In the genomic region with DNA sequence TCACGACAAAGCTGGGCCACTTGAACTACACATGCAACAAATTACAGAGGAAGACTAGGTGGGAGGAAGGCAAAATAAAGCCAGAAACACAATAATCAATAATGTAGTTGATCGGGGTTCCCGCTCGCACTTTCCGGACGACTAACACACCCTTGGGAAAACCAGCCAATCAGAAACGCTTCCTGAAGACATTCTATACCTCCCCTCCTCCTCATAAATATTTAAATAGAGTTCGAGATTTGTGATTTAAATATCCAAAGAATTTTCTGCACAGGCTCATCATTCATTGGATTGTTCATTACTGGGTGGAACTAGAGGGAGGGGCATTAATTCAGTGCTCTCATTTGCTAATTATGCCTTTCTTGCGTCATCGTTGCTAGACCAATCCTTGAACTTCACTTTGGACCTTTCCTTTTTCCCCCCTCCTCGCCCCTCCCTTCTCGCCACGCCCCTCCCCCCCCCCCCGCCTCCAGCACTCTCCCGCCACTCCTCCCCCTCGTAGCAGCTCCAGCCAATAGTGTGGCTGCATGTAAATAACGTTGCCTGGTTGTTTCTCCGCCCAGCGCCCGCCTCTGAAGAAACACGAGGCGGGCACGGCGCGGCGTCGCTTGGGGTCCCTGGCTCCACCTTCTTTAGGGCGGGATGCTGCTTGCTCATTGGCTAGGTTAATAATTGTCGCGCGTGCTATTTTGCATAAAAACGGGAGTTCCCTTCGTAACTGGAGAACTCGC, we compare ENCODE assay signal across 8 mouse cellular contexts.
DNase-seq lines count a peak whose midpoint lies in the region; ATAC-seq and TF ChIP-seq lines count a peak whose summit lies in the region.

No protein-coding gene starts in this region.

- H3K9me3 ChIP-seq in embryonic facial prominence, embryonic 11.5 days (replicated peaks; ENCODE audit: control insufficient read depth, low read length), result no peaks in the 10 kb centered on the region
- no peaks in the 10 kb centered on the region for H3K9me3 ChIP-seq in lung, embryonic 16.5 days (ENCODE audit: control insufficient read depth, low read length)

- H3K4me3 ChIP-seq in embryonic facial prominence, embryonic 11.5 days (ENCODE audit: low read depth, low read length), result peak overlapping the region; percentile 9; the same call in 1 of the 2 replicates
- peak overlapping the region; percentile 32 for H3K4me3 ChIP-seq in heart, adult 2 months
- H3K4me3 ChIP-seq in lung, embryonic 16.5 days (ENCODE audit: low read length), result peak overlapping the region; percentile 44

- peak; percentile 97 for ATAC-seq in embryonic facial prominence, embryonic 11.5 days (replicated peaks; ENCODE audit: insufficient number of reproducible peaks, low FRiP score, low TSS enrichment, low read depth)
- peak; percentile 99 for ATAC-seq in lung, embryonic 16.5 days (ENCODE audit: low read depth)
- ATAC-seq in neutrophil, adult 5-6 weeks (ENCODE audit: extremely low read depth, insufficient number of reproducible peaks, low FRiP score, poor library complexity, severe bottlenecking), result peak; percentile 53

- no peak overlapping the region for H3K27ac ChIP-seq in embryonic facial prominence, embryonic 11.5 days (replicated peaks; ENCODE audit: low read depth, low read length)
- 0 out of 2 replicates have a peak overlapping the region, but pooled peaks have one; percentile 7 for H3K27ac ChIP-seq in heart, adult 2 months
- no peak overlapping the region for H3K27ac ChIP-seq in lung, embryonic 16.5 days (ENCODE audit: low read length)

- TF ChIP-seq EP300 in heart, adult 2 months (IDR thresholded peaks at IDR 0.05; ENCODE audit: insufficient read depth, low read depth, low read length), result no peak

- DNase-seq in right cerebral cortex, postnatal 14 days, result peak; percentile 46
- no peak for DNase-seq in right cerebral cortex, adult 2 months (ENCODE audit: low spot score in 2 of 2)
- peak; percentile 99 for DNase-seq in embryonic facial prominence, embryonic 11.5 days (ENCODE audit: low spot score)
- DNase-seq in heart, adult 2 months, result peak; percentile 85
- peak; percentile 77 for DNase-seq in kidney, adult 11 months
- peak; percentile 91 to 93 for DNase-seq in urinary bladder, postnatal 4 days (ENCODE audit: low spot score in 2 of 2)

- TF ChIP-seq CTCF in heart, adult 2 months (IDR thresholded peaks at IDR 0.05), result no peak

- intact Hi-C loops in heart, adult 2 months (cut with DNase I), result loop anchor here (2.0 to 10.0 kb wide), 2 partner anchors 1537 to 1961 kb away; partner anchors contain the start of gene Tax1bp1

- H3K79me2 ChIP-seq in heart, adult 2 months (replicated peaks; ENCODE audit: control insufficient read depth, insufficient read depth, low read length), result no peaks in the 10 kb centered on the region

- TF ChIP-seq POLR2A in heart, adult 2 months (IDR thresholded peaks at IDR 0.05; ENCODE audit: insufficient read depth, low read depth, low read length), result no peak

- H3K4me2 ChIP-seq in embryonic facial prominence, embryonic 11.5 days (ENCODE audit: low read depth, low read length), result peak overlapping the region; percentile 10; the same call in 1 of the 2 replicates
- H3K4me2 ChIP-seq in lung, embryonic 16.5 days (ENCODE audit: low read depth, low read length), result peak overlapping the region; percentile 58

- peaks cover 2% of the 10 kb centered on the region; the same call in 1 of the 2 replicates for H3K4me1 ChIP-seq in embryonic facial prominence, embryonic 11.5 days (ENCODE audit: control insufficient read depth, insufficient read depth, low read length)
- H3K4me1 ChIP-seq in heart, adult 2 months (ENCODE audit: control insufficient read depth, insufficient read depth, low read length), result no peaks in the 10 kb centered on the region
- peaks cover 4% of the 10 kb centered on the region; the same call in 1 of the 2 replicates for H3K4me1 ChIP-seq in lung, embryonic 16.5 days (replicated peaks; ENCODE audit: control insufficient read depth, insufficient read depth, low read length)

- no peak overlapping the region for H3K9ac ChIP-seq in embryonic facial prominence, embryonic 11.5 days (replicated peaks; ENCODE audit: low read length)
- no peak overlapping the region for H3K9ac ChIP-seq in heart, adult 2 months (ENCODE audit: low read depth, low read length)
- H3K9ac ChIP-seq in lung, embryonic 16.5 days (ENCODE audit: low read length), result no peak overlapping the region

- peaks cover 15% of the 10 kb centered on the region for H3K27me3 ChIP-seq in embryonic facial prominence, embryonic 11.5 days (ENCODE audit: control insufficient read depth, insufficient read depth, low read length)
- H3K27me3 ChIP-seq in heart, adult 2 months (ENCODE audit: control insufficient read depth, insufficient read depth, low read length), result peaks cover 15% of the 10 kb centered on the region
- peaks cover 64% of the 10 kb centered on the region for H3K27me3 ChIP-seq in lung, embryonic 16.5 days (ENCODE audit: control insufficient read depth, insufficient read depth, low read depth, low read length)

- WGBS in embryonic facial prominence, embryonic 11.5 days, result under 1% methylated on average over 31 of the region's 34 CpGs
- 2% methylated on average over 31 of the region's 34 CpGs for WGBS in heart, adult 2 months
- under 1% methylated on average over 28 of the region's 34 CpGs for WGBS in lung, embryonic 16.5 days

- H3K36me3 ChIP-seq in embryonic facial prominence, embryonic 11.5 days (replicated peaks; ENCODE audit: control insufficient read depth, insufficient read depth, low read depth, low read length), result no peaks in the 10 kb centered on the region
- H3K36me3 ChIP-seq in heart, adult 2 months (ENCODE audit: control insufficient read depth, insufficient read depth, low read length), result no peaks in the 10 kb centered on the region
- H3K36me3 ChIP-seq in lung, embryonic 16.5 days (ENCODE audit: control insufficient read depth, insufficient read depth, low read length), result no peaks in the 10 kb centered on the region

Comparison
In these comparisons a context has a peak if more than half of its experiments do, and no peak if none do; other contexts are left out.
1. DNase-seq: peak in right cerebral cortex, postnatal 14 days (single experiment), embryonic facial prominence, embryonic 11.5 days (single experiment), heart, adult 2 months (2 of 2), kidney, adult 11 months (single experiment) and urinary bladder, postnatal 4 days (2 of 2); none in right cerebral cortex, adult 2 months (0 of 2).
2. Peak in every context shown above with its lines, with median percentiles within 50 percentile points of each other: ATAC-seq and H3K4me3 ChIP-seq.